Mouse (Mus musculus): Measurements from ENCODE around the gene Ube4a. TPM values are rescaled to one million over a fixed set of nuclear protein-coding genes. Genes with fewer than 3 reads are reported as not detected.

Ube4a gene
- polyA plus RNA-seq (2015; fragmentation: Nextera tagmentation; extraction: Ambion mirVana), result 33.5 and 39.3 TPM in 2 replicates

DNA sequence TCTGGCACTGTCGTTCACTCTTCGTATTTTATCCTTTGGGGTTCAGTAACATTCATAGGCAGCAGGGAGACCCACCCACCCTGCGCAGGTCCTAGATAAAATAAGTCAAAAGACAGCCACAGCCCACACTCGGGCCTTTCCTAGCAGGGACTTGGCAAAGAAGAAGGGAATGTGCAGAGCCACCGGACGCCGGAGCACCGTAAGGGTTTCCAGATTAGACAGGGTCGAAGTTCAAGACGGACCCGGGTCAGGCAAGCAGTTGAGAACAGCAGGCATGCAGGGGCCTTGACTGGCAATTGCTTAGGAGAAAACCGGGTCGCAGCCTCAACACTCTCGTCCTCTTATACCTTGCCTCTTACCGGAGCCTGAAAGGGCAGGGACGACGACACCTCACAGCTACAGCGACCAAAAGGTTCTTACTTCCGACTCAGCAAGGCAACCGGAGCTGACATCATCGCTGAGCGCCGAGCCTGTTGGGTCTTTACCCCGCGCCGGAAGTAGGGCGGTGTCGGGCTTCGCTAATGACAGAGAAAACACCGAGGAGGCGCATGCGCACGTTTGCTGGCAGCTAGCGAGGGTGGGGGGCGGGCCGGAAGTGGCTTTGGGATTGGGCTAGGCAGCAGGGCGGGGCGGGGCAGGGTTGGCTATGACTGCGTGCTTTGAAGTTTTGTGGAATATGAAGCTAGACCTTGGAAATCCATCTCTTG is at the start of gene Ube4a:
Ube4a (minus strand) TSS at position 475 of the 707 bp plus-strand sequence.
- Histone ChIP-seq H3K9ac (ENCODE audit: low read depth, low read length) (peak within 1 kb of the TSS; percentile 70), H3K36me3 (ENCODE audit: control insufficient read depth, insufficient read depth, low read length) (peaks cover 2% of the 10 kb centered on the region; the same call in 1 of the 2 replicates), H3K27me3 (ENCODE audit: control insufficient read depth, insufficient read depth, low read depth, low read length) (no peaks in the 10 kb centered on the region), H3K4me3 (ENCODE audit: low read depth, low read length) (peak within 1 kb of the TSS; percentile 93), H3K9me3 (replicated peaks; ENCODE audit: control insufficient read depth, low read length, poor library complexity, severe bottlenecking) (no peaks in the 10 kb centered on the region), H3K4me2 (ENCODE audit: low read length) (peak within 1 kb of the TSS; percentile 98), H3K4me1 (ENCODE audit: control insufficient read depth, insufficient read depth, low read length) (peaks cover 18% of the 10 kb centered on the region), H3K27ac (ENCODE audit: low read length) (peak within 1 kb of the TSS; percentile 78)
- peak; percentile 95 for ATAC-seq
- WGBS, result under 1% methylated on average over 39 of the region's 39 CpGs

DNA sequence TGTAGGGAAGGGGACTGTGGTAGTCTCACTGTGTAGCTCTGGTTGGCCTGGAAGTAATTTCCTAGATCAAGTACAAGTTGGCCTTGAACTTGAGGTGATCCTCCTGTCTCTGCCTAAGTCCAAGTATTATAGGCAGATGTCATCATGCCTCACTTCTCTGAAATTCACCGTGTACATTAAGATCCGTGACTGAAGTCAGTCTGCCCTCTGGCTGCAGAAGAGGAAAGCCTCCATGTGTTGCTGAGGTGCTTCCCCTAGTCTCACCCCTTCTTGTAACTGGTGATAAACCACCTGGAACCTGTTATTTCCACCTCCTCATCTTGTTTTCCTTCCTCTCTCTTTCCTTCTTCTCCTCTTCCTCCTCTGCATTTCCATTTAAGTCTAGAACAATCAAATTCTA is 49.5 kb upstream of the Ube4a start:
- H3K4me2 ChIP-seq (ENCODE audit: low read length), result no peak overlapping the region
- no peaks in the 10 kb centered on the region for H3K4me1 ChIP-seq (ENCODE audit: control insufficient read depth, insufficient read depth, low read length)
- no peak for ATAC-seq
- H3K27me3 ChIP-seq (ENCODE audit: control insufficient read depth, insufficient read depth, low read depth, low read length), result no peaks in the 10 kb centered on the region
- H3K4me3 ChIP-seq (ENCODE audit: low read depth, low read length), result no peak overlapping the region
- H3K9me3 ChIP-seq (replicated peaks; ENCODE audit: control insufficient read depth, low read length, poor library complexity, severe bottlenecking), result no peaks in the 10 kb centered on the region
- H3K36me3 ChIP-seq (ENCODE audit: control insufficient read depth, insufficient read depth, low read length), result no peaks in the 10 kb centered on the region
- no peak overlapping the region for H3K27ac ChIP-seq (ENCODE audit: low read length)
- 33% methylated on average over 2 of the region's 2 CpGs for WGBS
- no peak overlapping the region for H3K9ac ChIP-seq (ENCODE audit: low read depth, low read length)

DNA sequence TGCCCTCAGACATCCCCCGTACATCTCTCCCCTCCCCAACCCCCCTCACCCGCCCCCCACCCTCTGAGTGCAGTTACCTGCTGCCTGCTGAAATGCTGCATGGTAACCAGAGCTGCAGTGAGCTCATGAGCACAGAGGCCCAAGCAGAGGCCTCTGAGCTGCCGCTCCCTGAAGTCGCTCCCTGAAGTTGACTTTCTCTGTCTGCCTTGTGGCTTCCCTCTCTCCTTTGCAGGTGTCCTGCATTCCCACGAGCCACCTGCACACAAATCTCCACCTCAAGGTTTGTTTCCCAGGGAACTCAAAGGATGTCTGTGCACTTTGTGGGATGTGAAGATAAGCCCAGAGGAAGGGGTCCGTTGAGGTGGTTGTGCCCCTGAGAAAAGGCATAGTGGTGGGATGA is 45.9 kb upstream of the Ube4a start:
- Histone ChIP-seq H3K36me3 (ENCODE audit: control insufficient read depth, insufficient read depth, low read length) (no peaks in the 10 kb centered on the region), H3K4me3 (ENCODE audit: low read depth, low read length) (no peak overlapping the region), H3K4me2 (ENCODE audit: low read length) (no peak overlapping the region), H3K9ac (ENCODE audit: low read depth, low read length) (no peak overlapping the region), H3K4me1 (ENCODE audit: control insufficient read depth, insufficient read depth, low read length) (no peaks in the 10 kb centered on the region), H3K9me3 (replicated peaks; ENCODE audit: control insufficient read depth, low read length, poor library complexity, severe bottlenecking) (no peaks in the 10 kb centered on the region), H3K27ac (ENCODE audit: low read length) (no peak overlapping the region), H3K27me3 (ENCODE audit: control insufficient read depth, insufficient read depth, low read depth, low read length) (no peaks in the 10 kb centered on the region)
- WGBS, result 52% methylated on average over 6 of the region's 6 CpGs
- no peak for ATAC-seq

DNA sequence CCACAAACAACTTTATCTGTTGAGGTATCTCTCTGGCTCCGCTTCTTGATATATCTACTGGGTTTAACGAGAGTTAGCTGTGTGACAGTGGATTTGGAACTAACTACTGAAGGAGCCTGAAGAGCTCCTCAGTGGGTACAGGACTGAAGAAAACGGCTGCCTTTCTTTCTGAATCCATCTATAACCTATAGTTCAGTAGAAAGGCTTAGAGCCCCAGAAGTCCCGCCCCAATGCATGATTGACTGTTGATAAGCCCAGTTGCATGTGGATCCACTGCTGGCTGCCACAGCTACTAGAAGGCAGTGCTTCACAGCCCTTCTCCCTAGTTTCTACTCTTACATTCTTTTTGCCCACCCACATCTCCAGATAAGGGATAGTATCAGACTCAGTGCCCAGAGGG is 45.1 kb upstream of the Ube4a start:
- WGBS, result 78% methylated on average over 4 of the region's 4 CpGs
- no peaks in the 10 kb centered on the region for H3K4me1 ChIP-seq (ENCODE audit: control insufficient read depth, insufficient read depth, low read length)
- H3K9ac ChIP-seq (ENCODE audit: low read depth, low read length), result no peak overlapping the region
- H3K4me3 ChIP-seq (ENCODE audit: low read depth, low read length), result no peak overlapping the region
- no peaks in the 10 kb centered on the region for H3K27me3 ChIP-seq (ENCODE audit: control insufficient read depth, insufficient read depth, low read depth, low read length)
- no peak overlapping the region for H3K27ac ChIP-seq (ENCODE audit: low read length)
- H3K4me2 ChIP-seq (ENCODE audit: low read length), result no peak overlapping the region
- no peaks in the 10 kb centered on the region for H3K36me3 ChIP-seq (ENCODE audit: control insufficient read depth, insufficient read depth, low read length)
- H3K9me3 ChIP-seq (replicated peaks; ENCODE audit: control insufficient read depth, low read length, poor library complexity, severe bottlenecking), result no peaks in the 10 kb centered on the region
- ATAC-seq, result no peak

DNA sequence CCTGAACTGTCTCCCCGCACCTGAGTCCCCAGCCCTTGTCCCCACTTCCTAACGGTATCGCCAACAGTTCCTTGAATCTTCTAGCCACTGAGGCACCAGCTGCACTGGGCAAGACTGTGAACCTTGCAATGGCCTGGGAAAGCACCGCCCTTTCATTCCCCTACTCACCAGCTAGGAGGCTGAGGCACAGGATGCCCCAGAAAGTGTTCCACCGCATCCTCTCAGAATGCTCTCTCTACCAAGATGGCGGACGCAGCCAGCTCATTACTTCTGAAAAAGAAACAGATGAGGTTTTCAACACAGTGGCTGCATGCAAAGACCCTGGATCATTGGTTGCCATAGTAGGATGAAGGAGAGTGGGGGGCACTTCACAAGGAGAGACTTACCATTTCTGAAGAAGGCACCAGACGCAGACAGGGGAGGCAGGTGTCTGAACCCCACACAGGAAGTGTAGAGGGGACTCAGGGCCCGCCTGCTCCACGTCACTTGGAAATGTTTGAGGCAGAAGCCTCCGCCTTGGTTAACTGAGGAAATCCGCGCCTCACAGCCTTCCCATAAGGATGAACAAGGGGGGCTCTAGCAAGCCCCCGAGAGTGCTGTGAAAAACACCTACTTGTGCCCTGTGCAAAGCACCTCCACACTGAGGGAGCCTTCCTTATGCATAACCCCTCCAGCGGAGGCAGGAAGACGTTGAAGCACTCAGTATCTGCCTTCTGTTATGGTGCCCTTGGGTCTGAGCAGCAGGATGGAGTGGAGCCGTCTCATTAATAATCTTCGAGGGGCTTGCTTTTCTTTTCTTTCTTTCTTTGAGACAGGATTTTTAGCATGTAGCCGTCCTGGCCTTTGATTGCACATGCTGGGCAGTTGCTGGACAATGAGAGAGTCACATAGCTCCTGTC is 44.0 kb upstream of the Ube4a start, which contains the start of gene Cd3e:
Cd3e (minus strand) TSS at position 448 of the 899 bp plus-strand sequence.
- H3K4me1 ChIP-seq (ENCODE audit: control insufficient read depth, insufficient read depth, low read length), result no peaks in the 10 kb centered on the region
- no peaks in the 10 kb centered on the region for H3K27me3 ChIP-seq (ENCODE audit: control insufficient read depth, insufficient read depth, low read depth, low read length)
- H3K36me3 ChIP-seq (ENCODE audit: control insufficient read depth, insufficient read depth, low read length), result no peaks in the 10 kb centered on the region
- H3K4me2 ChIP-seq (ENCODE audit: low read length), result no peak within 1 kb of the TSS
- 84% methylated on average over 19 of the region's 19 CpGs for WGBS
- ATAC-seq, result no peak
- no peak within 1 kb of the TSS for H3K4me3 ChIP-seq (ENCODE audit: low read depth, low read length)
- no peaks in the 10 kb centered on the region for H3K9me3 ChIP-seq (replicated peaks; ENCODE audit: control insufficient read depth, low read length, poor library complexity, severe bottlenecking)
- H3K27ac ChIP-seq (ENCODE audit: low read length), result no peak within 1 kb of the TSS
- H3K9ac ChIP-seq (ENCODE audit: low read depth, low read length), result no peak within 1 kb of the TSS

DNA sequence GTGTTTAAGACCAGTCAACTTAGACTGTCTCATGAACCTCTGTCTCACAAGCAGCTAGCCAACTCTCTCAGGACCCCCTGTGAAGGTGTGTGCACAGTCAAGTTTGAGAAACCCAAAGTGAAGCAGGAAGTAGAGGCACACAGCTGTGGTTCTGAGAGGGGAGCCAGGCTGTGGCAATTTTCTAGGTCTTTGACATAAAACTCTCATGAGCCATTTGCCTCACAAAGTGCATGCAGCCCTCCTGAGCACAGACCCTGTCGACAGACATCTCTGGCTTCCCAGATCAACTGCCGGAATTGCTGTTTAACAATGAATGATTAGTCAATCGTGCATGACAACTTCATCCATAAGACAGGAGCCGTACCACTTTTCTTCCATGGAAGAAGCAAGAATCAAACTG is 42.9 kb upstream of the Ube4a start:
- Histone ChIP-seq H3K36me3 (ENCODE audit: control insufficient read depth, insufficient read depth, low read length) (no peaks in the 10 kb centered on the region), H3K4me3 (ENCODE audit: low read depth, low read length) (no peak overlapping the region), H3K4me1 (ENCODE audit: control insufficient read depth, insufficient read depth, low read length) (no peaks in the 10 kb centered on the region), H3K9ac (ENCODE audit: low read depth, low read length) (no peak overlapping the region), H3K27ac (ENCODE audit: low read length) (no peak overlapping the region), H3K27me3 (ENCODE audit: control insufficient read depth, insufficient read depth, low read depth, low read length) (no peaks in the 10 kb centered on the region), H3K9me3 (replicated peaks; ENCODE audit: control insufficient read depth, low read length, poor library complexity, severe bottlenecking) (no peaks in the 10 kb centered on the region), H3K4me2 (ENCODE audit: low read length) (no peak overlapping the region)
- WGBS, result 57% methylated on average over 4 of the region's 4 CpGs
- ATAC-seq, result no peak

DNA sequence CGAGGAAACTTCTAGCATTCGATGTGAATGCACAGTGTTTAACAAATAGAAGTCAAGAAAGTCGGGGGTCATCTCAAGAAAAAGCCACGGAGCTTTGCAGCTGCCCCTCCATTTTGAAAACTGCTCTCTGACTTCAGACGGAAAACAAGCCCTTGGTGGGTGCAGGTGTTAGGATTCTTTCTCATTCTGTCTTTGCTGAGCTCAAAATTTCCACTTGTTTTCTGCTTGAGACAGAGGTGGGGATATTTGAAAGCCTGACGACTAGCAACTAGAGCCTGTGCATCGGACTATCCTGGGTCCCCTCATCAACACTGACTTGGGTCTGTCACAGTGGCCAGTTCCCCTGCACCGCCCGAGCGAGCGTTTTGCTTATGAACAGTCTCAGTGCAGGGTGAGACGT is 42.0 kb upstream of the Ube4a start:
- ATAC-seq, result no peak
- no peak overlapping the region for H3K9ac ChIP-seq (ENCODE audit: low read depth, low read length)
- H3K4me2 ChIP-seq (ENCODE audit: low read length), result no peak overlapping the region
- no peaks in the 10 kb centered on the region for H3K9me3 ChIP-seq (replicated peaks; ENCODE audit: control insufficient read depth, low read length, poor library complexity, severe bottlenecking)
- H3K27me3 ChIP-seq (ENCODE audit: control insufficient read depth, insufficient read depth, low read depth, low read length), result no peaks in the 10 kb centered on the region
- H3K4me1 ChIP-seq (ENCODE audit: control insufficient read depth, insufficient read depth, low read length), result no peaks in the 10 kb centered on the region
- no peak overlapping the region for H3K27ac ChIP-seq (ENCODE audit: low read length)
- H3K4me3 ChIP-seq (ENCODE audit: low read depth, low read length), result no peak overlapping the region
- 78% methylated on average over 12 of the region's 12 CpGs for WGBS
- H3K36me3 ChIP-seq (ENCODE audit: control insufficient read depth, insufficient read depth, low read length), result no peaks in the 10 kb centered on the region

DNA sequence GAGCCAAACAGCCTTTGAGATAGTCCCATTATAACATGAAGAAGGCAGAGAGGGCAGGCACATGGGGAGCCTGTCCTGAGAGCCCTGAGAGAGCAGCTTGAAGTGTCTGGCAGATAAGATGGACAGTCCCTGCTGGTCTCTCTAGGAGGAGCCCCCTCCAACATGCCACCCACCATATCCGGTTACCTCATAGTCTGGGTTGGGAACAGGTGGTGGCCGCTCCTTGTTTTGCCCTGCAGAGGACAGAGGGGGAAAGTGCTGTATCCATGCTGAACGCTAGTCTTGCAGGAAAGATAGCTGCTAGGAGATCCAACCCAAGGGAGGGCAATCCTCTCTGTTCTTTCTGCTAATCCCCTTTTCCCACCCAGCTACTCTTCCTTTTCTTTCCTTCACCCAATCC is 34.8 kb upstream of the Ube4a start:
- no peak overlapping the region for H3K27ac ChIP-seq (ENCODE audit: low read length)
- no peaks in the 10 kb centered on the region for H3K4me1 ChIP-seq (ENCODE audit: control insufficient read depth, insufficient read depth, low read length)
- no peak overlapping the region for H3K9ac ChIP-seq (ENCODE audit: low read depth, low read length)
- no peak overlapping the region for H3K4me2 ChIP-seq (ENCODE audit: low read length)
- no peaks in the 10 kb centered on the region for H3K9me3 ChIP-seq (replicated peaks; ENCODE audit: control insufficient read depth, low read length, poor library complexity, severe bottlenecking)
- no peak for ATAC-seq
- H3K4me3 ChIP-seq (ENCODE audit: low read depth, low read length), result no peak overlapping the region
- H3K36me3 ChIP-seq (ENCODE audit: control insufficient read depth, insufficient read depth, low read length), result no peaks in the 10 kb centered on the region
- H3K27me3 ChIP-seq (ENCODE audit: control insufficient read depth, insufficient read depth, low read depth, low read length), result no peaks in the 10 kb centered on the region
- 61% methylated on average over 3 of the region's 3 CpGs for WGBS

DNA sequence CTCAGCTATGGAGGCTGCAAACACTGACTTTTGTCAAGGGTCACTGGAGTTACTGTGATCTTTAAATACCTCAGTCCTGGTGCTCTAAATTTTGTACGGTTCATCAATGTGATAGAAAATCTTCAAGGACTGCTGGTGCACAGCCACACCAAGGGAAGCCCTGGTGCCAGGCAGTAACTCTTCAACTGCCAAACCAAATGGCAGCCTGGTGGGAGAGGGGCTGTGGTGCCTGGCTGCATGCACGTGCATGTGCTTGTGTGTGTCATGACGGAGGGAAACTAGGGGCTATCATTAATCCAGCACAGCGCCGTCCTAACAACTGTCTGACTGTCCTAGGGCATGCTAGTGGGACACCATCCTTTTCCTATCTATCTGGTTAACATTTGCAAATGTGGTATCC is 34.4 kb upstream of the Ube4a start:
- 78% methylated on average over 5 of the region's 5 CpGs for WGBS
- no peak overlapping the region for H3K9ac ChIP-seq (ENCODE audit: low read depth, low read length)
- no peak for ATAC-seq

More for the DNA sequence above, 34.4 kb upstream of the Ube4a start:
- Histone ChIP-seq H3K4me1 (ENCODE audit: control insufficient read depth, insufficient read depth, low read length) (no peaks in the 10 kb centered on the region), H3K9me3 (replicated peaks; ENCODE audit: control insufficient read depth, low read length, poor library complexity, severe bottlenecking) (no peaks in the 10 kb centered on the region), H3K36me3 (ENCODE audit: control insufficient read depth, insufficient read depth, low read length) (no peaks in the 10 kb centered on the region), H3K4me2 (ENCODE audit: low read length) (no peak overlapping the region), H3K4me3 (ENCODE audit: low read depth, low read length) (no peak overlapping the region), H3K27me3 (ENCODE audit: control insufficient read depth, insufficient read depth, low read depth, low read length) (no peaks in the 10 kb centered on the region), H3K27ac (ENCODE audit: low read length) (no peak overlapping the region)

Measured in midbrain, embryonic 16.5 days (tissue).